In genomic region chr19:3586540-3586939, GRCm38 (mm10) we compare ENCODE assay signal across 10 mouse cellular contexts. TPM values are rescaled to one million over a fixed set of nuclear protein-coding genes. Genes with fewer than 3 reads are reported as not detected.
DNase-seq lines count a peak whose midpoint lies in the region; TF ChIP-seq lines count a peak whose summit lies in the region.
"Had no signal": no experiment of that assay in that cellular context is flagged by ENCODE, and none has a peak within 500 bp of the region (broad histone marks: within the 10 kb centered on the region; RNA-seq: fewer than 3 reads in every experiment).

No protein-coding gene starts in this region.

- H3K27me3 ChIP-seq in ES-Bruce4 (ENCODE audit: control insufficient read depth, insufficient read depth, low read length, poor library complexity, severe bottlenecking), result no peaks in the 10 kb centered on the region
- no peaks in the 10 kb centered on the region for H3K27me3 ChIP-seq in liver, adult 2 months (ENCODE audit: control insufficient read depth, insufficient read depth, low read length)
- H3K27me3 ChIP-seq: embryonic facial prominence, embryonic 15.5 days; liver, embryonic 15.5 days had no signal

- no peak overlapping the region for H3K27ac ChIP-seq in ES-Bruce4 (ENCODE audit: insufficient read depth, low read length)
- no peak overlapping the region for H3K27ac ChIP-seq in liver, adult 2 months (replicated peaks; ENCODE audit: insufficient read depth, low read depth, low read length)
- H3K27ac ChIP-seq: embryonic facial prominence, embryonic 15.5 days; liver, embryonic 15.5 days had no signal

- TF ChIP-seq POLR2A in ES-Bruce4 (IDR thresholded peaks at IDR 0.05; ENCODE audit: insufficient read depth, low read length), result no peak
- TF ChIP-seq POLR2A in liver, adult 2 months (IDR thresholded peaks at IDR 0.05; ENCODE audit: extremely low read depth, insufficient read depth, low read length), result no peak

- no peak overlapping the region for H3K4me3 ChIP-seq in ES-Bruce4 (ENCODE audit: low read depth, low read length)
- no peak overlapping the region for H3K4me3 ChIP-seq in liver, adult 2 months (ENCODE audit: insufficient read depth, low read depth, low read length)
- H3K4me3 ChIP-seq: embryonic facial prominence, embryonic 15.5 days; liver, embryonic 15.5 days had no signal

- no peak for TF ChIP-seq EP300 in ES-Bruce4 (IDR thresholded peaks at IDR 0.05; ENCODE audit: insufficient read depth, low read depth, low read length)

- H3K36me3 ChIP-seq in ES-Bruce4 (ENCODE audit: control insufficient read depth, insufficient read depth, low read length, poor library complexity, severe bottlenecking), result 0 out of 2 replicates have a peak, but pooled peaks cover 2% of the 10 kb centered on the region
- H3K36me3 ChIP-seq in liver, adult 2 months (ENCODE audit: control insufficient read depth, insufficient read depth, low read length), result peaks cover 30% of the 10 kb centered on the region

- H3K9ac ChIP-seq in ES-Bruce4 (ENCODE audit: low read depth, poor library complexity, severe bottlenecking), result no peak overlapping the region
- H3K9ac ChIP-seq in liver, adult 2 months (ENCODE audit: low read depth, low read length), result no peak overlapping the region
- H3K9ac ChIP-seq: embryonic facial prominence, embryonic 15.5 days; liver, embryonic 15.5 days had no signal

- WGBS in liver, adult 2 months, result 22% methylated on average over 1 of the region's 1 CpGs

- no peaks in the 10 kb centered on the region for H3K4me1 ChIP-seq in ES-Bruce4 (ENCODE audit: control insufficient read depth, insufficient read depth, low read length)
- peaks cover 5% of the 10 kb centered on the region for H3K4me1 ChIP-seq in liver, adult 2 months (ENCODE audit: control insufficient read depth, insufficient read depth, low read length)

- no peaks in the 10 kb centered on the region for H3K79me2 ChIP-seq in liver, adult 2 months (ENCODE audit: control insufficient read depth, insufficient read depth, low read length)

- H3K9me3 ChIP-seq in ES-Bruce4 (replicated peaks; ENCODE audit: control insufficient read depth, insufficient read depth, low read length, poor library complexity, severe bottlenecking), result no peaks in the 10 kb centered on the region
- H3K9me3 ChIP-seq: embryonic facial prominence, embryonic 15.5 days; liver, embryonic 15.5 days had no signal

- intact Hi-C loops in heart, postnatal 10 days (cut with DNase I), result loop anchor here (10.0 kb wide), 1 partner anchor 192 kb away; no protein-coding TSS in a partner anchor

- peak; percentile 98 for TF ChIP-seq CTCF in ES-Bruce4 (IDR thresholded peaks at IDR 0.05; ENCODE audit: low read depth, low read length)
- TF ChIP-seq CTCF in liver, adult 2 months (IDR thresholded peaks at IDR 0.05; ENCODE audit: low read depth, low read length), result peak; percentile 94

- DNase-seq in heart, postnatal 10 days, result peak; percentile 45 to 66
- no peak for DNase-seq in heart, adult 8-10 months (ENCODE audit: low spot score)
- peak; percentile 61 for DNase-seq in brain, adult 2 months (ENCODE audit: low read depth, low spot score)
- DNase-seq in heart, postnatal 4 days, result peak; percentile 68
- no peak for DNase-seq in liver, adult 2 months (ENCODE audit: extremely low read depth, low read depth, low spot score)
- DNase-seq in retina, embryonic 14.5 days (ENCODE audit: low spot score), result peak; percentile 80
- no peak for DNase-seq in Muller cell, postnatal 12 days (ENCODE audit: inconsistent ontology term)

RNA-seq across cellular contexts. Expression of gene Ppp6r3, which starts 11.0 kb away (rescaled TPM):
- 100 to 1,000 TPM in 1 of 2 experiments, 10 to 100 TPM in 1; 98.3 to 102 TPM for total RNA-seq in heart, postnatal 10 days (2021)
- 10 to 100 TPM; 67.3 to 84.8 (median 74.2) TPM for total RNA-seq in heart, adult 8-10 months (2022)
- 153 and 171 TPM in 2 replicates for polyA plus RNA-seq in ES-Bruce4 (2011; ENCODE audit: insufficient read depth, insufficient read length, low read depth, missing spikeins)
- total RNA-seq in heart, postnatal 4 days (2021), result 100 to 1,000 TPM; 108 TPM
- 57.5 and 63.7 TPM in 2 replicates for total RNA-seq in liver, adult 2 months (2014; rRNA removed)
- 24.7 and 27.7 TPM in 2 replicates for polyA plus RNA-seq in liver, adult 2 months (2012; rRNA removed)

Comparison
In these comparisons a context has a peak if more than half of its experiments do, and no peak if none do; other contexts are left out.
1. DNase-seq: peak in heart, postnatal 10 days (2 of 2), brain, adult 2 months (single experiment), heart, postnatal 4 days (single experiment) and retina, embryonic 14.5 days (single experiment); none in heart, adult 8-10 months (single experiment), liver, adult 2 months (single experiment) and Muller cell, postnatal 12 days (single experiment).